Mouse (Mus musculus) embryo, embryonic 9.5 days (tissue): ENCODE results near the gene Sh2d4b.

Experiments used
- DNase-seq: peaks from one replicate; pipeline ENCODE4 v3.0.0-alpha.2; 2017; ENCODE audit errors: extremely low spot score

The Sh2d4b gene

GRCm38 (mm10) chr14:40837397-40837796 is 55.7 kb downstream of the Sh2d4b start:
- no peak for DNase-seq

GRCm38 (mm10) chr14:40830505-40830904 is 62.6 kb downstream of the Sh2d4b start:
- no peak for DNase-seq

- DNase-seq, result no peak
Measured at GRCm38 (mm10) chr14:40830094-40830493, 63.0 kb downstream of the Sh2d4b start.

- DNase-seq, result no peak
Measured at GRCm38 (mm10) chr14:40818051-40818450, 75.0 kb downstream of the Sh2d4b start.

- DNase-seq, result no peak
Measured at GRCm38 (mm10) chr14:40816715-40817114, 76.4 kb downstream of the Sh2d4b start.

- DNase-seq, result peak; percentile 56
Measured at GRCm38 (mm10) chr14:40791606-40792005, 101.5 kb downstream of the Sh2d4b start.

GRCm38 (mm10) chr14:40789110-40789509 is 104.0 kb downstream of the Sh2d4b start:
- DNase-seq, result peak; percentile 37

GRCm38 (mm10) chr14:40769097-40770090 is 123.7 kb downstream of the Sh2d4b start:
- DNase-seq, result no peak
